ENCODE assay signal across 20 mouse cellular contexts in the genomic region with DNA sequence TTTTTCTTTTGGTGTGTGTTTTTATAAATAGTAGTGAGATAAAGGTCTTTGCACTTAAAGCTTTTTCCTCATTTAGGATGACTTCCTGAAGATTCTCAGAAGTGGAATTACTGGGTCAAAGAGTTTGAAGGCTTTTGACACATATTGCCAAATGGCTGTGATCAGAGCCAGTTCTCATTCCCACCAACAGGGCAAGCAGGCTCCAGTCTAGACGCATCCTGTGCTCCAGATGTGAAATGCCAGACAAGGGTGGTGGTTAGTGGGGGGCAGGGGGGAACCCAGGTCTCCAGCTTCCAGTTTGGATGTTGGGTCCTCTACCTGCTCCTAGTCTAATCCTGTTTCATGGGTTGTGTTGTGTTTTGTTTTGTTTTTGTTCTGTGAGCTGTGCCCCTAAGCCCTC. TPM values are rescaled to one million over a fixed set of nuclear protein-coding genes. Genes with fewer than 3 reads are reported as not detected.
"Had no signal": no experiment of that assay in that cellular context is flagged by ENCODE, and none has a peak within 500 bp of the region (broad histone marks: within the 10 kb centered on the region; RNA-seq: fewer than 3 reads in every experiment).

No protein-coding gene starts in this region.

- H3K27me3 ChIP-seq: liver, embryonic 12.5 days; midbrain, embryonic 13.5 days; neural tube, embryonic 13.5 days; neural tube, embryonic 15.5 days had no signal

- H3K9ac ChIP-seq: liver, embryonic 12.5 days; liver, embryonic 14.5 days; lung, embryonic 14.5 days; midbrain, embryonic 13.5 days; neural tube, embryonic 13.5 days; neural tube, embryonic 15.5 days had no signal

- H3K4me3 ChIP-seq: liver, embryonic 12.5 days; midbrain, embryonic 10.5 days; midbrain, embryonic 13.5 days; myocyte; neural tube, embryonic 13.5 days; neural tube, embryonic 15.5 days had no signal

- H3K4me2 ChIP-seq: liver, embryonic 12.5 days; lung, embryonic 14.5 days; midbrain, embryonic 13.5 days; neural tube, embryonic 13.5 days; neural tube, embryonic 15.5 days had no signal

- H3K27ac ChIP-seq: liver, embryonic 12.5 days; liver, embryonic 14.5 days; midbrain, embryonic 10.5 days; midbrain, embryonic 13.5 days; neural tube, embryonic 13.5 days; neural tube, embryonic 15.5 days had no signal

- H3K36me3 ChIP-seq: liver, embryonic 12.5 days; midbrain, embryonic 10.5 days; midbrain, embryonic 13.5 days; neural tube, embryonic 13.5 days; neural tube, embryonic 15.5 days had no signal

- H3K4me1 ChIP-seq: liver, embryonic 12.5 days had no signal

- H3K9me3 ChIP-seq: liver, embryonic 12.5 days; midbrain, embryonic 10.5 days; midbrain, embryonic 13.5 days; neural tube, embryonic 13.5 days; neural tube, embryonic 15.5 days had no signal

- ATAC-seq: liver, embryonic 12.5 days; midbrain, embryonic 13.5 days had no signal

- DNase-seq: lung, adult 18-20 months; lung, embryonic 14.5 days; lung, postnatal 14 days; lung, postnatal 36 days; retina, postnatal 1 day; right cerebral cortex, adult 18-20 months; right cerebral cortex, postnatal 25 days; right cerebral cortex, postnatal 4 days; spleen, adult 18-20 months; thymus, adult 18-20 months; thymus, postnatal 14 days; thymus, postnatal 36 days had no signal

RNA-seq across cellular contexts. Expression of a gene that starts 48.8 kb away (rescaled TPM):
- total RNA-seq: megakaryocyte-erythroid progenitor cell, adult 5-6 weeks had no signal
- polyA plus RNA-seq: myocyte had no signal
